Mouse (Mus musculus) forelimb bud, embryonic 11.5 days (tissue): ENCODE results near the gene Samt1.
"Not testable (repeated sequence)": the region's sequence is repeated elsewhere in the genome, so short reads cannot be mapped to it uniquely, and the experiment has no call there.

Source experiments
- DNase-seq: peaks from one replicate; pipeline ENCODE4 v3.0.0-alpha.2; 2012; ENCODE audit warnings: low read depth, low spot score

Gene Samt1

GRCm38 (mm10) chrX:154012540-154012939 is at the start of gene Samt1:
Gene Samt1, minus strand, starts transcription at chrX:154012640.
- not testable (repeated sequence) for DNase-seq

GRCm38 (mm10) chrX:154054939-154055338 is 42.5 kb upstream of the Samt1 start, which contains the start of gene Gm10057:
Gene Gm10057, minus strand, starts transcription at chrX:154055039.
- DNase-seq: not testable (repeated sequence)

DNA sequence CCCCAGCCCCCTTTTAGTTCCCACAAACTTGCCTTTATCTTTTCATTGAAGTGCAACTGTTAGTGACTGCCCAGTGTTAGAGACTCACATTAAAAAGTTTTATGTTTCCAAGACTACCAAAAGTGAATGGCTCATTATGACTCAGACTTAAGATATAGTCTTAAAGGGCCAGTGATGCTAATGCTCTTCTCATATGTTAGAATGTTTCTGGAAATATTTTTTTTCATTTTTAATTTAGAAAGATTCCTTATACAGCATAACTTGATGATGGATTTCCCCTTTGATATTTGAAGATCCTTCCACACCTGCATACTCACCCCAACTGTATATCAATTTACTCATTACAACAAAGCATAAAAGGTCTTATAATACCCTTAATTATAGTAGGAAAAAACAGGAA is 21.3 kb upstream of the Samt1 start, which contains the start of gene 4921511M17Rik:
Gene 4921511M17Rik, minus strand, starts transcription at position 101 of the 400 bp plus-strand sequence.
- DNase-seq: not testable (repeated sequence)

DNA sequence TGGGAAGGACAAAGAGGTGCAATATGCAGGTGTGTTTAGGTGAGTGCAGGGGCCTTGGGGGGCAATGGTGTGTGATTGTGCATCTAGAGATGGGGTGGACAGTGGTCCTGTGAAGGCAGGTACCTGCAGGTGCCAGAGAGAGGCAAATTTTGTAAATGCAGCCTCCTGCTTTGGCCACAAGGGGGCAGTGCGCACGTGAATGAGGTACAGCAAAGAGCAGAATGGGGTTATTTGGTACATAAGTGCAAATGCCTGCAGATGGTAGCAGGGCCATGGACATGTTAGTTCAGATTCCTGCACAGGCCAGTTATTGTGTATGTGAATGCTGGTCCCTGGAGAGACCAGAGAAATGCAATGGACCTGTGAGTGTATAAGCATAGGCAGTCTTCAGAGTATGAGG is 35.5 kb downstream of the Samt1 start:
- not testable (repeated sequence) for DNase-seq

DNA sequence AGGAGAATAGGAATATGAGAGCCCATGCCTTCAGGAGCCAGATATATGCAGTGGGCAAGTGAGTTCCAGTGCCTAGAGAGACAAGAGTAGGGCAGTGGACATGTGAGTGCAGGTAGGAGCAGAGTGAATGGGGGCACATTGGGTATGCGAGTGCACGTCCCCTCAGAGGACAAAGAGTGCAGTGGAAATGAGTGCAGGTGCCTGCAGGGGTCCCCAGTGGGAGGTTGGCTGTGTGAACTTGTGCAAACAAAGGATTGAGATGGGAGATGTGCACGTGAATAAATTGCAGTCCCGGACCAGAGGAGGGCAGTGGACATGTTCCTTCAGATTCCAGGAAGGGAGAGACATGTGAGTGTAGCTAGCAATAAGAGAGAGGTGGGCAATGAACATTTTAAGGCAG is 36.0 kb downstream of the Samt1 start:
- DNase-seq: not testable (repeated sequence)

DNA sequence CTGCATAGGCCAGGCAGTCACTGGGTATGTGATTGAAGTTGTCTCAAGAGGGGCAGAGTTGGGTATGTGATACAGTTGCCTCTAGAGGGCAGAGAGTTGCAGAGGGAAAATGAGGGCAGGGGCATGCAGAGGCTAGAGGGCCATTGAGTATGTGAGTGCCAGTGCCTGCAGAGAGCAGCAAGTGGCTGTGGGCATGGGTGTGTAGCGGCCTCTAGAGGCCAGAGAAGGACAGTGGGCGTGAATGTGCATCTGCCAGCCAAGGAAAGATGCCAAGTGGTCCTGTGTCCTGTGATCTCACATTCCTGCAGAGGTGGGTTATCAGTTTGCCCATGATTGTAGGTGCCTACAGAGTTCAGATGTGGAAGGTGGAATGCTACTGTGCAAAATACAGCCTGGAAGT is 38.0 kb downstream of the Samt1 start:
- no peak for DNase-seq

DNA sequence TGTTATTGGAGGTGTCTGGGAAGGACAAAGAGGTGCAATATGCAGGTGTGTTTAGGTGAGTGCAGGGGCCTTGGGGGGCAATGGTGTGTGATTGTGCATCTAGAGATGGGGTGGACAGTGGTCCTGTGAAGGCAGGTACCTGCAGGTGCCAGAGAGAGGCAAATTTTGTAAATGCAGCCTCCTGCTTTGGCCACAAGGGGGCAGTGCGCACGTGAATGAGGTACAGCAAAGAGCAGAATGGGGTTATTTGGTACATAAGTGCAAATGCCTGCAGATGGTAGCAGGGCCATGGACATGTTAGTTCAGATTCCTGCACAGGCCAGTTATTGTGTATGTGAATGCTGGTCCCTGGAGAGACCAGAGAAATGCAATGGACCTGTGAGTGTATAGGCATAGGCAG is 59.6 kb downstream of the Samt1 start:
- DNase-seq: not testable (repeated sequence)
